Mouse (Mus musculus) testis, adult 2 months (tissue): ENCODE results near the gene Psmd6.

Experiments
- CTCF ChIP-seq: fragments of 200-500 bp; IDR thresholded peaks from 2 replicates; pipeline ENCODE4 v1.5.1; 2012; ENCODE audit warnings: low read depth, mild to moderate bottlenecking, inconsistent platforms, low read length, moderate library complexity; ENCODE audit not compliant: control insufficient read depth, insufficient read depth, insufficient replicate concordance
- POLR2A ChIP-seq: fragments of 200-500 bp; IDR thresholded peaks from 2 replicates; pipeline ENCODE4 v1.6.1; 2012; ENCODE audit warnings: low read depth, mild to moderate bottlenecking, inconsistent platforms, low read length, moderate library complexity; ENCODE audit not compliant: control insufficient read depth

- TF ChIP-seq POLR2A (no peak), CTCF (no peak)
These were observed 33.4 kb downstream of the Psmd6 start for GRCm38 (mm10) chr14:14087348-14087747.
